Mouse (Mus musculus): Measurements from ENCODE around the gene Klhl22.

DNA sequence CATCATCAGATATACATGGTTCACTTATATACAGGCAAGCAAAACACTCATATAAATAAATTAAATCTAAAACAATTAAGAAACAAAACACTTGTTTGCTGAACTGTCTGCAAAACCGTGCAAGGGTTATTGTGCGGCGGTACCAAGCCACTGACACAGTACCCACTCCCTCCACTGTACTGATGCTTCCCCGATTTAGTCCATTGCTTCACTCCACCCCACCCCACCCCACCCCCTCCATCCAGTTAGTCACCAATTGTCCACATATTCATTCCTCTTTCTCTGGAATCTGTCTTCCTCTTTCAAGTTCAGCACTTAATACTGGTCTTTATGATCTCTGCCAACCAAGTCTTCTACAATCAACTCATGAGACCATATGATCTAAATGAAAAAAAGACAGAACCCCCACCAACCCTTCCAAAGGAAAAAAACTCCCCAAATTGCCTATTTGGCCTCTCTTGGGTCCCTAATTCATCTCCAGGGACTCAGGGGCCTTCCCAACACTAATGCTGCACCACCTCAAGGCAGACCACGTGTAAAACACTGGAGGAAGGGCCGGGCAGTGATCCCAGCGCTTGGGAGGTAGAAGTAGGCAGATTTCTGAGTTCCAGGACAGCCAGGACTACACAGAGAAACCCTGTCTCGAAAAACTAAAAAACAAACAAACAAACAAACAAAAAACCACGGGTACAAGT is 38.2 kb upstream of the Klhl22 start:
- no peak for TF ChIP-seq CTCF (IDR thresholded peaks at IDR 0.05; ENCODE audit: low read depth, low read length)
- no peak for TF ChIP-seq TAL1 (conservative IDR thresholded peaks at IDR 0.05; ENCODE audit: low read depth, low read length)
- no peak for TF ChIP-seq GATA1 (IDR thresholded peaks at IDR 0.05; ENCODE audit: borderline replicate concordance, low read length)
- TF ChIP-seq GATA2 (IDR thresholded peaks at IDR 0.05; ENCODE audit: borderline replicate concordance, low read depth, low read length), result no peak
